Mouse (Mus musculus) liver, embryonic 14.5 days (tissue): ENCODE measurements at regions not wholly inside any gene's neighbourhood (a gene's known extent, or its start where the extent isn't known, plus 50 kb on each side); places are given as distances from the start of the nearest gene placed in this dataset.

Experiments
- CTCF ChIP-seq: IDR thresholded peaks from 2 replicates; pipeline ENCODE4 v1.5.1; 2016; ENCODE audit warnings: antibody characterized with exemption, low read depth, control low read depth
- EP300 ChIP-seq: IDR thresholded peaks from 2 replicates; pipeline ENCODE4 v1.6.1; 2016; ENCODE audit warnings: antibody characterized with exemption, low read depth

- TF ChIP-seq CTCF (no peak), EP300 (no peak)
Observed at GRCm38 (mm10) chr7:83074399-83074970, 207.4 kb downstream of the Mex3b start.
